Mouse (Mus musculus) gastrocnemius, postnatal 36 days (tissue): ENCODE results near the gene Mpnd. TPM values are rescaled to one million over a fixed set of nuclear protein-coding genes. Genes with fewer than 3 reads are reported as not detected.

Source experiments
- DNase-seq, 2 experiments: peaks; one replicate each; pipeline ENCODE4 v3.0.0; 2022
- intact Hi-C: fragments of 180-260 bp; cut with DNase I; formaldehyde crosslinking; loops from one replicate; pipeline ENCODE4 v1.15.1; 2025
- long read RNA-seq, 2 experiments: library from polyadenylated mRNA; stranded (forward); transcript quantifications; one replicate each; pipeline ENCODE4 v2.0.0; 2021
- total RNA-seq, 2 experiments: library from RNA; stranded (reverse); gene quantifications; 2 replicates each; pipeline ENCODE4 v1.2.3; 2021

The Mpnd gene
- total RNA-seq = 10 to 100 TPM; 40.6 to 50.2 TPM
- long read RNA-seq, experiment 1, transcript Mpnd-204 (13 exons, 1,701 nt) = major isoform, 37 of 61 reads
- long read RNA-seq, experiment 1, partial matches to known transcripts = 22 of 61 reads
- long read RNA-seq, experiment 1, other reads (novel, unspliced or antisense) = 2 of 61 reads
- long read RNA-seq, experiment 2, transcript Mpnd-204 (13 exons, 1,701 nt) = major isoform, 36 of 58 reads
- long read RNA-seq, experiment 2, partial matches to known transcripts = 22 of 58 reads
- long read RNA-seq, experiment 2, other reads (novel, unspliced or antisense) = 0 of 58 reads

- no peak for DNase-seq
- intact Hi-C loops = no loop called here
These were observed at the start of gene Mpnd, which contains the start of gene Stap2 for GRCm38 (mm10) chr17:56005415-56006061. Mpnd (plus strand) TSS chr17:56005711. Stap2 (minus strand) TSS chr17:56005584.

- intact Hi-C loops = no loop called here
- DNase-seq = no peak
These were observed 49.4 kb upstream of the Mpnd start for GRCm38 (mm10) chr17:55956129-55956528.

GRCm38 (mm10) chr17:55956591-55956990, 48.9 kb upstream of the Mpnd start:
- intact Hi-C loops = no loop called here

GRCm38 (mm10) chr17:55957168-55957567, 48.3 kb upstream of the Mpnd start:
- peak; percentile 63 to 65 for DNase-seq
- intact Hi-C loops = no loop called here

More at GRCm38 (mm10) chr17:55956591-55956990, 48.9 kb upstream of the Mpnd start:
- no peak for DNase-seq

- DNase-seq = no peak
- intact Hi-C loops = no loop called here
These were observed 47.6 kb upstream of the Mpnd start for GRCm38 (mm10) chr17:55957726-55958583.

GRCm38 (mm10) chr17:55958584-55958886, 47.0 kb upstream of the Mpnd start:
- intact Hi-C loops = no loop called here

GRCm38 (mm10) chr17:55958918-55959728, 46.4 kb upstream of the Mpnd start, which contains the start of gene Yju2:
Yju2 (plus strand) TSS chr17:55959099.
- DNase-seq = peak; percentile 87 to 93
- intact Hi-C loops = no loop called here

More at GRCm38 (mm10) chr17:55958584-55958886, 47.0 kb upstream of the Mpnd start:
- no peak for DNase-seq

- no peak for DNase-seq
- intact Hi-C loops = no loop called here
These were observed 45.4 kb upstream of the Mpnd start for GRCm38 (mm10) chr17:55959946-55960740.

GRCm38 (mm10) chr17:55960791-55961190, 44.7 kb upstream of the Mpnd start:
- no peak for DNase-seq
- intact Hi-C loops = no loop called here

- DNase-seq = no peak
- intact Hi-C loops = no loop called here
These were observed 43.9 kb upstream of the Mpnd start for GRCm38 (mm10) chr17:55961631-55962030.

- intact Hi-C loops = no loop called here
- DNase-seq = no peak
These were observed 42.3 kb upstream of the Mpnd start for GRCm38 (mm10) chr17:55963171-55963570.

- DNase-seq = no peak
- intact Hi-C loops = no loop called here
These were observed 41.0 kb upstream of the Mpnd start for GRCm38 (mm10) chr17:55964496-55964895.

- no peak for DNase-seq
- intact Hi-C loops = no loop called here
These were observed 40.5 kb upstream of the Mpnd start for GRCm38 (mm10) chr17:55964996-55965395.

GRCm38 (mm10) chr17:55967186-55967585, 38.3 kb upstream of the Mpnd start:
- no peak for DNase-seq
- intact Hi-C loops = no loop called here

GRCm38 (mm10) chr17:55968210-55968609, 37.3 kb upstream of the Mpnd start:
- intact Hi-C loops = no loop called here
- no peak for DNase-seq

GRCm38 (mm10) chr17:55969560-55969959, 36.0 kb upstream of the Mpnd start:
- no peak for DNase-seq
- intact Hi-C loops = no loop called here

GRCm38 (mm10) chr17:55969966-55970891, 35.3 kb upstream of the Mpnd start, which contains the start of gene Shd:
Shd (plus strand) TSS chr17:55970467.
- no peak for DNase-seq
- intact Hi-C loops = no loop called here

GRCm38 (mm10) chr17:55971453-55971852, 34.1 kb upstream of the Mpnd start:
- intact Hi-C loops = no loop called here
- DNase-seq = no peak
